Mouse (Mus musculus): Measurements from ENCODE around the gene Irf3.

Irf3 gene

DNA sequence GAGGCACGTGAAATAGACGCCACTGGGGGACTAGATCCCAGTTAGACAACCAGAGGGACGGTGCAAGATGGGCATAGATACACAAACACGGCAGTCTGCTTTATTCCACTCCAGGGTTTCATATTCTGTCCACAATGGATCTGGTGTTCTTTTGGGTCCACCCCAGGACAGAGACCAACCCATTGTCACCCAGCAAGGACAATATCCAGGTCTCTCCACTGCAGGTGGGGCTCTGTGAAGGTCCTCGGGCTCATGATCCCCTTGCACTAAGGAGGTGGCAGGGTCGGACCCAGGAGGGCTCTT lies 22.4 kb upstream of the Irf3 start:
- DNase-seq, result no peak

GRCm38 (mm10) chr7:44978300-44978699 lies 19.1 kb upstream of the Irf3 start:
- DNase-seq, result no peak

DNA sequence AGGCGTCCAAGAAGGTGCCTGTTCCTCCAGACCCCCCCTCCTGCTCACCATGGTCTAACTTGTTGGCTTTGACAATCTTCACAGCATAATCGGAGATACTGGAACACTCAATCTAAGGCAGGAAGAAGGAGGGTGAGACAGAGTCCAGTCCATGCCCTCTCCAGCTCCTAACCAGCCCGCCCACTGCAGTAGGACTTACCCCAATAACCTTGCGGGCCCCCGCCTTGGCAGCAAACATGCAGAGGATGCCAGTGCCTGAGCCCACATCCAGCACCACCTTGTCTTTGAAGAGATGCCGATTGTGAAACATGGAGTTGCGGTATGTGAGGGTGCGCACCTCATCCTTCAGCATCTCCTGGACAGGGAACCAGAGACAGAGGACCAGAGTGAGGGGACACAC lies 15.9 kb upstream of the Irf3 start:
- DNase-seq, result no peak

- peak; percentile 74 for DNase-seq
These were observed 14.4 kb upstream of the Irf3 start for GRCm38 (mm10) chr7:44983085-44983484.

GRCm38 (mm10) chr7:44983944-44984832 lies 13.3 kb upstream of the Irf3 start:
- no peak for DNase-seq

- no peak for DNase-seq
These were observed 12.6 kb upstream of the Irf3 start for GRCm38 (mm10) chr7:44984833-44985164.

DNA sequence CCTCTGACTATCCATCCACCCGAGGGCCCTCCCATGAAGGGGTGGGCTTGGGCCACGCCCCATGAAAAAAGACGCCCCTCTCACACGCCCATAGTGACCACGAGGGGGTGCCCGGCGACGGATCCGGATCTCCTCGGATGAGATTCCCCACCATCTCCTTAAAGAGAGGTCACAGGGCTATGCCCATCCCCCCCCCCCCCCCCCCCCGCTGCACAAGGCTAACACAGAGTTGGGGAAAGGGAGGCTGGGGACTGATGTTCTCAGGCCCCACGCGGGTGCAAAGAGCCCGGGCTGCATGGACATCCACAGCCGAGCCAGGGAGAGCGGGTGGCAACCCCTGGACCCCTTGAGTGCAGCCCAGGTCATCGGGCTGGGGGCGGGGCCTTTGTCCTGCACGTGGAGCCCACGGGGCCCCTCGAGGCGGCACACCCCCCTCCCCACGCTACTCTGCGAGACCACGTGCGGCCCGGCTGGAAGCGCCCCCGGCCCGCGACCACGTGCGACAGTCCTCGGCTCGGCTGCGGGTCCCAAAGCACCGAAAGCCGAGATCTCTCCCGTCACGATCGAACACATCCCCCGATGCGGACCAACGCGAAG lies 11.8 kb upstream of the Irf3 start:
- DNase-seq, result peak; percentile 65

- peak; percentile 100 for DNase-seq
These were observed 11.1 kb upstream of the Irf3 start, which contains the start of gene Prmt1 for GRCm38 (mm10) chr7:44986192-44986878. Prmt1 (minus strand) TSS chr7:44986568.

- no peak for DNase-seq
These were observed 10.3 kb upstream of the Irf3 start for GRCm38 (mm10) chr7:44986879-44987718.

- no peak for DNase-seq
These were observed 776 bp upstream of the Irf3 start for GRCm38 (mm10) chr7:44996672-44997071.

- DNase-seq, result no peak
These were observed 536 bp downstream of the Irf3 start for GRCm38 (mm10) chr7:44997940-44998428.

DNA sequence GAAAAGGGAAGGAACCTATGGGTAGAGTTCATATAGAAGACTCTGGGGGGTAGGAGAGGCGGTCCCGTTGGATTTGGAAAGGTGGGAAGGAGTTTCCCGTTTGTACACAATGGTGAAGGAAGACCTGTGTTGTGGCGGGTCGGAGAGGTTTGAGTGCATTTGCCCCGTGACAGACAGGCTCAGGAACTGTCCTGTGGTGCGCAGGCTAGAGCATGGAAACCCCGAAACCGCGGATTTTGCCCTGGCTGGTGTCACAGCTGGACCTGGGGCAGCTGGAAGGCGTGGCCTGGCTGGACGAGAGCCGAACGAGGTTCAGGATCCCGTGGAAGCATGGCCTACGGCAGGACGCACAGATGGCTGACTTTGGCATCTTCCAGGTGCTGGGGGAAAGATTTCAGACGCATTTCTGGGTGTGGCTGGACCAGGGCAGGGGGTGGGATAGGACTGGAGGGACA lies 1.1 kb downstream of the Irf3 start, which contains the start of gene Bcl2l12:
Gene Bcl2l12 (minus strand): TSS at position 212 of the 455 bp plus-strand sequence.
- no peak for DNase-seq

- DNase-seq, result no peak
These were observed 2.3 kb downstream of the Irf3 start for GRCm38 (mm10) chr7:44999753-45000152.

DNA sequence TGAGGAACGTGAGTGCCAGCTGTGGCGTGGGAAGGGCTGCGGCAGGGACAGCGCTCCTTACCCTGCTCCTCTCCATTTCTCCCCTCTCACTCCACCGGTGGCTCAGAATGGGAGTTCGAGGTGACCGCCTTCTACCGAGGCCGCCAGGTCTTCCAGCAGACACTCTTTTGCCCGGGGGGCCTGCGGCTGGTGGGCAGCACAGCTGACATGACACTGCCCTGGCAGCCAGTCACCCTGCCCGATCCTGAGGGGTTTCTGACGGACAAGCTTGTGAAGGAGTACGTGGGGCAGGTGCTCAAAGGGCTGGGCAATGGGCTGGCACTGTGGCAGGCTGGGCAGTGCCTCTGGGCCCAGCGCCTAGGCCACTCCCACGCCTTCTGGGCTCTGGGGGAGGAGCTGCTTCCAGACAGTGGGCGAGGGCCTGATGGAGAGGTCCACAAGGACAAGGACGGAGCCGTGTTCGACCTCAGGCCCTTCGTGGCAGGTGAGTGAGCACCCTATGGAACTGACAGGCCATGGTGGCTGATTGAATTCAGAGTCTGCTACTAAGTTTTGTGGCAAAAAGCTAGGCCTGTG lies 3.2 kb downstream of the Irf3 start:
- no peak for DNase-seq

DNA sequence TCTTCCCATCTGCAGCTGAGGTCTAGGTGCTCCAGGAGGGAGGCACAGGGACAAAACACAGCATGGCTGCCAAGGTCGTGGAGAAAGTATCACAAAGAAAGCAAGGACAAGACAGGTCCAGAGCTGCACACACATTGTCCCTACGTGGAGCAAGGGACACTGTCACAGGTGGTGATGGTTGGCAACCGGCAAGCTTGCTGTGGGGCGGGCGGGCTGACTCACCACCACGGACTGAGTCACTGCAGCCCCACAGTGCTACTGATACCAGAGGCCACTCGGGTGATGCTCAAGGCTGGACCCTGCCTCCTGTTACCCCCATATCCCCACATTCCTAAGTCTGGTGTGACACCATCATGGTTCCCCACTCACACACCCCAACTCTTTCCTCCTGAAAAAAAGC lies 5.0 kb downstream of the Irf3 start:
- DNase-seq, result no peak

DNA sequence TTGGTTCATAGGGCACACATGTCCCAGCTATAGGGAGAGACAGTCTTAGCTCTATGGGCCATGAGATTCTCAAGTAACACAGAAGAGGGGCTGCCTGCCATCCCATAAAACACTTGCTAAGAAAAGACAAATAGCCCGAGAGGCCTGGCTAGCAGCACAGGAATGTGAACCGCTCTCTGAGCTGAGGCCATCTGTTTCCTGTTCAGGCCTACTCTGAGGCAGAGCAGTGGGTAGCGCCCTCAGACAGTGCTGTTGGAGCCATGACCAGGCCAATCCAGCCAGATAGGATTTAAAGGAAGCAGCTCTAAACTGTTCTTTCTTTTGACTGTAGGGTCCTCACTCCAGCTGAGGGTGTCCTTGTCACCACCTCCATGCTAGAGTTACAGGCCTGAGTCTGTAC lies 7.1 kb downstream of the Irf3 start:
- no peak for DNase-seq

- DNase-seq, result no peak
These were observed 8.0 kb downstream of the Irf3 start for GRCm38 (mm10) chr7:45005321-45005992.

DNA sequence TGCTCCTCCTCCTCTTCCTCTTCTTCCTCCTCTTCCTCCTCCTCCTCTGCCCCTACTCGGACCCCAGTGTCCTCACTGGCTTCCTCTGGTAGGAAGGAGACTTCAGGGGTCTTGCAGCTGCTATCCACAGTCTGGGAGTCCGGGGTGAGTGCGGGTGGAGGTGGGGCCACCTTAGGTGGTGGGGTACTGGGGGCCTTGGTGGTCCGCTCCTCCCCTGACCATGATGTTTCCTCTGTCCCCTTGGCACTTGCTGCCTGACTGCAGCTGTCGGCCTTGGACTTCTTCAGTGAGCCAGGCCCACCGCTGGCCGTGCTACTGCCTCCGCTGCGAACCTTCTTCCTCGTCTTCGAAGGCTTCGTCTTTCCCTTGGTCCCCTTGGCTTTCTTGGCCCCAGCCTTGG lies 9.1 kb downstream of the Irf3 start:
- DNase-seq, result no peak

GRCm38 (mm10) chr7:45007141-45007540 lies 9.7 kb downstream of the Irf3 start:
- no peak for DNase-seq

DNA sequence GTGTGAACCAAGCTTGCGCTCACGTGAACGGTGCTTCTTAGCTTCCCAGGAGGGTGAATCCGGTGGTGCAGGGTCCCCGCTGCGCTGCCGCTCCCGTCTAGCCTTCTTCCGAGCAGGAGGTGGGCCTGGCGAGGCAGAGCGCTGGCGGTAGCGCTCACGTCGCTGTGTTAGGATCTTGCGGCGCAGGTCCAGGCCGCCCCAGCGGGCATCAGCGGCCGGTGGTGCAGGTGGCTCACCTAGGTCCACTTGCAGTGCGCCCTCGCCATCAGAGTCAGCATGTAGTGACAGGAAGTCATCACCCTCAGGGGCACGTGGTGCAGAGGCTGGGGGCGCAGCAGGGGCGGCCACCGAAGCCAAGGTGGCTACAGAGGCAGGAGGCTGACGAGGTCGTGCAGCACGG lies 10.4 kb downstream of the Irf3 start:
- DNase-seq, result no peak

DNA sequence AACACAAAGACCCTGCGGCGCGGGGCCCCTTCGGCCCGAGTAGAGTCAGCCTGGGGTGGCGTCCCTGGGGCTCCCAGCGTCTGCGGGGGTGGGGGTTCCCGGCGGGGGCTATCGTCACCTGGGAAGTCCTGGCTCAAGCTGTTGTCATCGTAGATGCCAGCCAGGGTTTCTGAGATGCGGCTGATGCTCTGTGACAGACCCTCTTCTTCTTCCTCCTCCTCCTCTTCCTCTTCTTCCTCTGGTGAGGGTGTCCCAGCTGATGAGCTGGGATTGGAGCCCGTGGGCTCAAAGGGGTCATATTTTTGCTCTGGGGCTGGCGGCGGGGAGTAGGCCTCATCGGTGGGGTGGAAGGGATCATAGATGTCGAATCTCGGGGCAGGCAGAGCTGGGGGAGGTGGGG lies 11.0 kb downstream of the Irf3 start:
- DNase-seq, result no peak

GRCm38 (mm10) chr7:45012011-45012410 lies 14.6 kb downstream of the Irf3 start:
- DNase-seq, result no peak

Measured in layer of hippocampus, adult 9-11 months (tissue).